Comparison of ENCODE assay signal across 10 mouse cellular contexts in genomic region chr6:88549137-88549814, GRCm38 (mm10). TPM values are rescaled to one million over a fixed set of nuclear protein-coding genes. Genes with fewer than 3 reads are reported as not detected.
A peak's percentile ranks its signal among the peaks of the same experiment; 100 is the strongest.
DNase-seq lines count a peak whose midpoint lies in the region; ATAC-seq and TF ChIP-seq lines count a peak whose summit lies in the region.
"Had no signal": no experiment of that assay in that cellular context is flagged by ENCODE, and none has a peak within 500 bp of the region (broad histone marks: within the 10 kb centered on the region; RNA-seq: fewer than 3 reads in every experiment).

No protein-coding gene starts in this region.

- no peak overlapping the region for H3K9ac ChIP-seq in intestine, postnatal 0 days (ENCODE audit: low read depth, low read length)
- H3K9ac ChIP-seq in intestine, embryonic 16.5 days (ENCODE audit: low read depth, low read length), result no peak overlapping the region
- H3K9ac ChIP-seq in neural tube, embryonic 11.5 days (ENCODE audit: low read length), result no peak overlapping the region
- H3K9ac ChIP-seq: stomach, embryonic 15.5 days had no signal

- H3K36me3 ChIP-seq in intestine, postnatal 0 days (ENCODE audit: control insufficient read depth, insufficient read depth), result no peaks in the 10 kb centered on the region
- H3K36me3 ChIP-seq in intestine, embryonic 16.5 days (ENCODE audit: control insufficient read depth, insufficient read depth, low read length), result no peaks in the 10 kb centered on the region
- H3K36me3 ChIP-seq in neural tube, embryonic 11.5 days (ENCODE audit: control insufficient read depth, insufficient read depth, low read length), result no peaks in the 10 kb centered on the region
- H3K36me3 ChIP-seq: limb, embryonic 13.5 days; stomach, embryonic 15.5 days had no signal

- peak; percentile 72 for DNase-seq in MN1 (ENCODE audit: low spot score)
- DNase-seq in cerebellum, postnatal 10 days, result peak; percentile 78 to 85
- DNase-seq in gastrocnemius, postnatal 4 days (ENCODE audit: low spot score in 2 of 2), result peak; percentile 27 to 59
- DNase-seq in left cerebral cortex, adult 8-10 months (ENCODE audit: low spot score in 2 of 2), result peak; percentile 11 to 60
- DNase-seq in neural tube, embryonic 11.5 days (ENCODE audit: low spot score), result peak; percentile 64

- no peaks in the 10 kb centered on the region for H3K9me3 ChIP-seq in intestine, postnatal 0 days (ENCODE audit: control insufficient read depth)
- H3K9me3 ChIP-seq in intestine, embryonic 16.5 days (ENCODE audit: control insufficient read depth, low read length), result no peaks in the 10 kb centered on the region
- H3K9me3 ChIP-seq in neural tube, embryonic 11.5 days (ENCODE audit: control insufficient read depth, low read length), result no peaks in the 10 kb centered on the region
- H3K9me3 ChIP-seq: limb, embryonic 13.5 days; stomach, embryonic 15.5 days had no signal

- 36% methylated on average over 4 of the region's 4 CpGs for WGBS in intestine, postnatal 0 days
- 31% methylated on average over 4 of the region's 4 CpGs for WGBS in intestine, embryonic 16.5 days
- 30% methylated on average over 4 of the region's 4 CpGs for WGBS in neural tube, embryonic 11.5 days

- peaks cover 16% of the 10 kb centered on the region; the same call in 1 of the 2 replicates for H3K27me3 ChIP-seq in intestine, postnatal 0 days (replicated peaks; ENCODE audit: control insufficient read depth, insufficient read depth, low read length)
- peaks cover 6% of the 10 kb centered on the region; the same call in 1 of the 2 replicates for H3K27me3 ChIP-seq in intestine, embryonic 16.5 days (replicated peaks; ENCODE audit: control insufficient read depth, insufficient read depth, low read length)
- peaks cover 10% of the 10 kb centered on the region; the same call in 1 of the 2 replicates for H3K27me3 ChIP-seq in neural tube, embryonic 11.5 days (ENCODE audit: control insufficient read depth, insufficient read depth, low read length)

- H3K4me3 ChIP-seq in intestine, postnatal 0 days (ENCODE audit: low read depth, low read length), result no peak overlapping the region
- no peak overlapping the region for H3K4me3 ChIP-seq in intestine, embryonic 16.5 days (ENCODE audit: low read length)
- no peak overlapping the region for H3K4me3 ChIP-seq in neural tube, embryonic 11.5 days (ENCODE audit: low read depth, low read length)
- H3K4me3 ChIP-seq: limb, embryonic 13.5 days; stomach, embryonic 15.5 days had no signal

- no peak overlapping the region for H3K27ac ChIP-seq in intestine, postnatal 0 days (ENCODE audit: low read depth, low read length)
- no peak overlapping the region for H3K27ac ChIP-seq in intestine, embryonic 16.5 days (ENCODE audit: low read length)
- H3K27ac ChIP-seq in neural tube, embryonic 11.5 days (ENCODE audit: low read depth, low read length), result no peak overlapping the region
- H3K27ac ChIP-seq: limb, embryonic 13.5 days; stomach, embryonic 15.5 days had no signal

- H3K4me2 ChIP-seq in intestine, postnatal 0 days (replicated peaks; ENCODE audit: low read depth), result no peak overlapping the region
- no peak overlapping the region for H3K4me2 ChIP-seq in intestine, embryonic 16.5 days (ENCODE audit: low read depth, low read length)
- no peak overlapping the region for H3K4me2 ChIP-seq in neural tube, embryonic 11.5 days (ENCODE audit: low read depth)
- H3K4me2 ChIP-seq: limb, embryonic 13.5 days; stomach, embryonic 15.5 days had no signal

- H3K4me1 ChIP-seq in intestine, postnatal 0 days (replicated peaks; ENCODE audit: control insufficient read depth, insufficient read depth, low read length), result no peaks in the 10 kb centered on the region
- no peaks in the 10 kb centered on the region for H3K4me1 ChIP-seq in intestine, embryonic 16.5 days (ENCODE audit: control insufficient read depth, insufficient read depth, low read length)
- no peaks in the 10 kb centered on the region for H3K4me1 ChIP-seq in neural tube, embryonic 11.5 days (ENCODE audit: control insufficient read depth, insufficient read depth, low read length)
- H3K4me1 ChIP-seq: limb, embryonic 13.5 days; stomach, embryonic 15.5 days had no signal

- peak; percentile 71 for TF ChIP-seq CTCF in intestine, postnatal 0 days (IDR thresholded peaks at IDR 0.05; ENCODE audit: low read depth)

- ATAC-seq in intestine, postnatal 0 days, result no peak
- ATAC-seq in intestine, embryonic 16.5 days, result no peak
- ATAC-seq in neural tube, embryonic 11.5 days (ENCODE audit: insufficient read depth, low FRiP score, low TSS enrichment), result no peak
- no peak for ATAC-seq in granulocyte monocyte progenitor cell, adult 5-6 weeks (replicated peaks; ENCODE audit: poor library complexity, severe bottlenecking)

RNA-seq across cellular contexts. Expression of gene Sec61a1, which starts 30.6 kb away (rescaled TPM):
- 126 and 129 TPM in 2 replicates for polyA plus RNA-seq in intestine, postnatal 0 days (2015; fragmentation: Nextera tagmentation; extraction: Ambion mirVana)
- polyA plus RNA-seq in intestine, embryonic 16.5 days (2015; fragmentation: Nextera tagmentation; extraction: Ambion mirVana), result 277 and 297 TPM in 2 replicates
- 100 to 1,000 TPM; 117 to 128 TPM for total RNA-seq in gastrocnemius, postnatal 4 days (2021)
- total RNA-seq in left cerebral cortex, adult 8-10 months (2022), result 10 to 100 TPM; 67.9 to 83.1 (median 72.2) TPM
- 190 and 195 TPM in 2 replicates for polyA plus RNA-seq in neural tube, embryonic 11.5 days (2014; fragmentation: Nextera tagmentation; extraction: Ambion mirVana)
- total RNA-seq in granulocyte monocyte progenitor cell, adult 5-6 weeks (2014; fragmentation: Nextera tagmentation), result 221 and 234 TPM in 2 replicates
- total RNA-seq in granulocyte monocyte progenitor cell, adult 5-6 weeks (2017), result 228 and 244 TPM in 2 replicates
